Mouse (Mus musculus) urinary bladder, postnatal 36 days (tissue): ENCODE data around the gene Rhbdf1.

ENCODE experiments used
- DNase-seq, 2 experiments: peaks; one replicate each; pipeline ENCODE4 v3.0.0; 2022; ENCODE audit warnings: low spot score in 2 of 2, mixed read lengths in 1 of 2

Rhbdf1 gene

GRCm38 (mm10) chr11:32190603-32191110 is 31.4 kb downstream of the Rhbdf1 start:
- DNase-seq: no peak

DNA sequence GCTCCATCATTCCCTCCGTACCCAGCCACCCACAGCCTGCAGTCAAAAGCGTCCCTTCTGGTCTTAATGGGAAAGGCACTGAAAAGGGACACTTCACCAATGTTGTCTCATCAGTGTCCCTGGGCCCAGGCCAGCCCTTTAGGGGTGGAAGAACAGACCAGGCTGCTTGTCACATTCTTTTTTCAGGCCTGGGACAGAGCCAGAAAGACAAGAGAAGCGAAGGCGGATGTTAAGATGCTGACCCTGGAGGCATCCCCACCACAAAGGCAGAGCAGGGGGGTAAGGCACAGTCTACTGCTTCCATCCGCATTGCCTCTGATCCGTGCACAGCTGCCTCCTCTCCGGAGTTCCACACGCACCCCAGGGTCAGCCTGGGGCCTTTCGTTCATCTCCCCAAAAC is 32.0 kb downstream of the Rhbdf1 start:
- DNase-seq: no peak

GRCm38 (mm10) chr11:32189434-32189833 is 32.7 kb downstream of the Rhbdf1 start:
- no peak for DNase-seq

- DNase-seq: no peak
Observed at GRCm38 (mm10) chr11:32188881-32189280, 33.2 kb downstream of the Rhbdf1 start.

DNA sequence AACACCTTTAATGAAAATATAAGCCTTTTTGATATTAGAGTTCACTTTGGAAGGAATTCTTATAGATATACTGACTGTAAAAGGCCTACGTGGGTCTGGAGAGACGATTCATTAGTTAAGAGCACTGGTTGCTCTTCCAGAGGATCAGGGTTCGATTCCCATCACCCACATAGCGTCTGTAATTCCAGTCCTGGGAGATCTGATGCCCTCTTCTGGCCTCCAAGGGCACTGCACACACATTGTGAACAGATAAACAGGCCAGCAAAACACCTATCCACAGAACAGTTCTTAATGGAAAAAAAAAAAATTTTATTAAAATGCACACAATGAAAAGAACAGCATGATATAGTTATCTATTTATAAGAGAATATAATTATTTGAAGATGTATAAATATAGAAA is 34.8 kb downstream of the Rhbdf1 start:
- DNase-seq: no peak

- DNase-seq: no peak
Observed at GRCm38 (mm10) chr11:32186031-32186430, 36.1 kb downstream of the Rhbdf1 start.

DNA sequence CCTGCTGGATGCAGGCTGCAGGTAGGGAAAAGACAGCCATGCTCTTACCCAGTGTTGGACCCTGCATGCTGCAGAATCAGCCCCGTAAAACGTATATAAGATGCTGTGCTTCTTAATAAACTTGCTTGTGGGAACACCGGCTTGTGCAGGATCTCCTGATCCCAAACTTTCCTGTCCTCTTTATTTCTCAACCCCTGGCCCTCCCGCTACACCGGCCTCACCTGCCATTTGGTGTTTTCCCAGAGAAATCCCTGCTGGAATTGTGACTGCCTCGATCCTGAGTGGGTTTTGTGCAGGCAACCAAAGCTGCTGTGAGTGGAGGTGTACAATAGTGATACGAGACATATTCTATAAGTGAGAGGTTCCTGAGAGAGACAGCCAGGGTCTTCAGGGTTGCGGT is 37.6 kb downstream of the Rhbdf1 start:
- DNase-seq: no peak

DNA sequence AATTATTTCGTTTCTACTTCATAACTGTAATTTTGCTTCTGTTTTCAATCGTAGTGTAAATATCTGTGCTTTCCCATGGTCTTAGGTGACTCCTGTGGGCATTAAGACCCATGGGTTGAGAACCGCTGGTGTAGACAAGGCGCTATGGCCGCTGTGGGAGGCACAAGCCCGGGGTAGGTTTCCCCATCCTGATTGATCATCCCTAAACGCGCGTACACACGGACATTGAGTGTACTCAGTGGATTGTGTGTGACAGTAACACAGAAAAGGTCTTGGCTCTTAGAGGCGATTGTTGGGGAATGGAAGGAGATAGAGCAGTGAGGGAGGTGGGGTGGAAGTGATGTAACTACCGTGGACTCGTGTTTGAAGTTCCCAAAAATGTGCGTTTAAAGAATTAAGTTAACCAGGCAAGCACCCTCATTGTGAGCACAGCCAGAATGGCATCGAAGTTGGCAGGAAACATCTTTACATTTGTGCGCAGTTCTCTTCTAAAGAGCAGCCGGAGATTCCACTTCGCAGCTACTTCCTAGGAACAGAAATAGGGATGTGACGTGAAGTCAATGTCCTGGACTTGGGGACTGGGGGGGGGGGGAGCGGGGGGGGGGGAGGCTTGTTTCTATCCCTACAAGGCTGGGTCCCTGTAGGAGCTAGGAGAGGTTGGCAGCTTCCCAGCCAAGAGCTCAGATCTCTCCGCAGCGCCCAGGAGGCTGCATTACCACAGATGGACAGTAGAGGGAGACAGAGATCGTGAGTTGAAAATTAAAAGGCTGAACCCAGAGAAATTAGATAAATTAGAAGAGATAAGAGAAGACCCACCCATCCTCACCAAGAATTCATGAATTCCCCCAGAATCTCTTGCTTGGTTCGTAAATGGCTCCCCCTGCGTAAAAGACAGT is 39.9 kb downstream of the Rhbdf1 start:
- DNase-seq: peak; percentile 77 to 78

DNA sequence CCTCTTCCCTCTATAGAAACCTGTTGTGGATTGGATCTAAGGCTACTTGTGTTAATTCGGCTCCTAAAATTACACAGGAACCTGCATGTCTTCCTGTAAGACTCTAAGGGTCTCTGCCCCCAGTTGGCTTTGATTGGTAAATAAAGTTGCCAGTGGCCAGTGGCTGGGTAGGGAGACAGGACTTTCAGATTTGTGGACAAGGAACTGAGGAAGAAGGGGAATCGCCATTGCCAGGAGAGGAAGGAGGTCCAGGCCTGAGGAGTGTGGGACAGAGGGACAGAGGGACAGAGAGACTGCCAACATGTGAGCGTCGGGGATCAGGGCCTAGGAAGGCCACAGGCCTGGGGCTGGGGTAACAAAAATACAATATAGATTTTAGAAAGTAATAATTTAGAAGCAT is 40.9 kb downstream of the Rhbdf1 start:
- DNase-seq: no peak

- no peak for DNase-seq
Observed at GRCm38 (mm10) chr11:32178506-32178905, 43.6 kb downstream of the Rhbdf1 start.

DNA sequence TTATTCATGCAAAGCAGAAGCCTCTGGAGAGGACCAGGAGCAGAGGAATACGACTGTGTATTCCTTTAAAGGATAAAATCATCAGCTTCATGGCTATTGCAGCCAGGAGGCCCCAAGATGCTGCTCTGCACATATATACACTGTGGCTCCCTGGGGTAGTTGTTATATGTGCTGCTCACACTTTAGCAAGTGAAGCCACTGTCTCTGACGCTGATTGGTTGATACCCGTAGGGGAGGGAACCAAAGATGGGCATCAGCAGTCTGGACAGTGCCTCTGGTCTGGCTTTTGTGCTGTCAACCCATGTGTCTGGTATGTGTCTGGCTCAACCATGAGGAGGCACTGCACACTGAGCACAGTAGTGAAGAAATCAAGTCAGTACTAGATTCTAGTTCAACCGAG is 55.4 kb downstream of the Rhbdf1 start:
- no peak for DNase-seq

DNA sequence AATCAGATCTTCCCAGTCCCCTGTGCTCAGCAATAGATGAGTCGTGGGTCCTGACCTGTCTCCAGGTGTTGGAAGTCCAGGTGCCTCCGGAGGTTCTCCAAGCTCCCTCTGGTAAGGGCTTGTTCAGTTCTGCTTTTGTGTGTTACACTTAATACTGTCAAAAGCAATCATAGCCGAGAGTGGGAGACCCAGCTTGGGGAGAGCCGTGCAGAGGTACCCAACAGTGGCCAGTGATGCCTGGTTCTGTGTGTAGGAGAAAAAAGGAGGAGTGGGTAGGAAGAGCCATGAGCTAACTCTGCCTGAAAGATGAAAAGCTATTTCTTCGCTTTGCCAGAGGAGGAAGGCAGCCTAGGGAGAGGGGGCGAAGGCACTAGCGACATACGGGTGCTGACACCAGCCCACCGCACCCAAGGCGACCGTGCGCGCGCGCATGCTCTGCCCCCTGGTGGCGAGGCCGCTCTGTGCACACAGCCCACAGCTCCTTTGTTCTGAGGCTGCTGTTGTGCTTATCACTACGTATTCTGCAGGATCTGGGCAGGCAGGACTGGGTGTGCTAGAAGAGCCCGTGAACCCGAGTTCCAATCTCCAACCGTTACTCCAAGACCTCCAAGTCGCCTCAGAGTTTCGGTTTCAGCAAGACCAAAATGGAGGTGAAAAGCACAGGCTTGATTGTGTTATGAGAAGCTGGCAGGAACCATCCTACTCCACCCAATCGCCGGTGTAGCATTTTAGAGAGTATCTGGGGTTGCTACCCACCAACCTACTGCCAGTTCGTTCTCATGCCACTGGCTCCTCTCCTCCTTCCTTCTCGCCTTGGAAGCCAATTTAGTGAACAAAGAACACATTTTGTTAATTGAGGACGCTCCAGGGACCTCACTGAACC is 59.9 kb downstream of the Rhbdf1 start:
- DNase-seq: peak; percentile 38 to 51

- DNase-seq: peak; percentile 20
Observed at GRCm38 (mm10) chr11:32161500-32161899, 60.6 kb downstream of the Rhbdf1 start.

DNA sequence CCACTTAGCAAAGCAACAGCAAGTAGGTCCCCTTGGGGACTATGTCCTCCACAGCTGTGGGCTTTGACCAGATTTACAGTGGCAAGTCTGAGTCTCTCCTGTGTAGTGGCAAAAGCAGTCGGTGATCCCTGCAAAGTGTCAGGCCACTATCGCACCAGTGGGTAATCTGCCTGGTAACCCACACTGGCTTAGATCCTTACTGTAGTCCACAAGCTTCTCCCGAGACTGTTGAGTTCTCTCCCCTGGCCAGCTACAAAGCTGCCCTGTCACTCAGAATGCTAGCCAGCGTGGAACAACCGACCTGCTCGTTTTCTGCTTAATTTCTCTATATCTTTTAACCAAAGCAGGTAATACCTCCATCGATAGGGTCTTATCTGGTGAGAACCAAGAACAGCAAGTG is 61.8 kb downstream of the Rhbdf1 start:
- no peak for DNase-seq
